Mouse (Mus musculus) heart, adult 9 months (tissue): ENCODE results near the gene Gmcl1.

ENCODE experiments used
- DNase-seq, 2 experiments: peaks; one replicate each; pipeline ENCODE4 v3.0.0; 2022; ENCODE audit warnings: low spot score in 2 of 2

Gmcl1 gene

DNA sequence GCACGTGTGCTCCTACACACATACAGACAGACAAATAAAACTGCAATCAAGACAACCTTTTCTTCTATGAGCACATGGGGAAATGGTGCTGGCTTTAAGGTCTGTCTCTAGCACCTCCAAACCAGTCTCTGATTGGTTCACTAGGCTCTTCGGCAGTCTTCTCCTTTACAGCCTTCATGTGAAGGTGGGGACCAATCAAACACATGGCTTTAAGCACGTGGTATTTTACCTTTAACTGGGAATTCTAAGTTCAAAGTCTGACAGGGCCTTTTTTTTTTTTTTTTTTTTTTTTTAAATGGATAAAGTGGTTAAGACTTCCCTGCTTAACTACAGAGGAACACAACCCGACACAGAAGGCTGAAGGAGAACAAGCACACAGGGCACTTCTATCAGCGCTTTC, 68.1 kb downstream of the Gmcl1 start:
- no peak for DNase-seq

DNA sequence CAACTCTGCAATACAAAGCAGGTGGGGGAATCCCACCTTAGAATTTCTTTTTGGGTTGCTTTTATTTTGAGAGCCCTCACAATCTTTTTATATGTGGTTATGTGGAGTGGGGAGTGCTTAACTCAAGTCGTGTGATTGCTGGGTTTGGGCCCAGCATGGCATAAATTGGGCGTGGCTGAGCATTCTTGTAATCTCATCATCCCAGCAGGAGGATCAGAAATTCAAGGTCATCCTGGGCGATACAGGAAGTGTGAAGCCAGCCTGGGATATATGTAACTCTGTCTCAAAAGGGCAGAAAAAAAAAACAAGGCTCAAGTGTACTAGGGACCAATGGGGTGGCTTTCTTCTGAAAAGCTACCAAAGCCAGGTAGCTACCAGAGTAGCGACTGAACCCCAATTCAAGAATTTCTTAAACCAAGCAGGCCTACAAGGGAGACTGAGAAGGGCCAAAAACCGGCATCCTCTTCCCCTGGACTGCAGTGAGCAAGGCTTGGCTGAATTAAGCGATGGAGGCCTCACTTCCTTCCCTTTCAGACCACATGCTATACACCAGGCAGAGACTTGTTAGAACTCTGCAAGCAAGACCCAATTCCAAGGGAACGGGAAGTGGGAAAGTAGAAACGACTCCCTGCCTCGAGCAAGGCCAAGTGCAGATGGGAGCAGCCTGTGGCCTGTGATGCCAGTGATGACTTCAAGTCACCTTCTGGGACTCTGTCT, 72.9 kb downstream of the Gmcl1 start:
- DNase-seq = no peak

DNA sequence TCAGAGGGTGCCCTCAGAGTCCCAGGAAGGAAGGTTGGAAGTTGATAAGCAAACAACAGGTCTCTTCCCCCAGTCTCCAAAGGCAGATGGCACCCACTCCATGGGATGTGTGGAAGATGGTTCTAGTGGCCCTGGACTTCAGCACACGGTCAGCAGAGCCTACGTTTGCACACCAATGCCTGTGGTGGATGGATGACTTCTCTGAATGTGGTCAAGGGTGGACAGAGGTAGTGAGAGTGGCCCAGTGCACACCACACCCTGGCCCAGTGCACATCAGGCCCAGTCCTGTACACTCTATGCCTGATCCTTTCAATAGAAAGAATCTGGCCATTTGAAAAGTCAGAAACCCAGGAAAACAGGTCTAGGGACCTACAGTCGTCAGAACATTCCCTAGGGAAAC, 74.7 kb downstream of the Gmcl1 start:
- DNase-seq = no peak

DNA sequence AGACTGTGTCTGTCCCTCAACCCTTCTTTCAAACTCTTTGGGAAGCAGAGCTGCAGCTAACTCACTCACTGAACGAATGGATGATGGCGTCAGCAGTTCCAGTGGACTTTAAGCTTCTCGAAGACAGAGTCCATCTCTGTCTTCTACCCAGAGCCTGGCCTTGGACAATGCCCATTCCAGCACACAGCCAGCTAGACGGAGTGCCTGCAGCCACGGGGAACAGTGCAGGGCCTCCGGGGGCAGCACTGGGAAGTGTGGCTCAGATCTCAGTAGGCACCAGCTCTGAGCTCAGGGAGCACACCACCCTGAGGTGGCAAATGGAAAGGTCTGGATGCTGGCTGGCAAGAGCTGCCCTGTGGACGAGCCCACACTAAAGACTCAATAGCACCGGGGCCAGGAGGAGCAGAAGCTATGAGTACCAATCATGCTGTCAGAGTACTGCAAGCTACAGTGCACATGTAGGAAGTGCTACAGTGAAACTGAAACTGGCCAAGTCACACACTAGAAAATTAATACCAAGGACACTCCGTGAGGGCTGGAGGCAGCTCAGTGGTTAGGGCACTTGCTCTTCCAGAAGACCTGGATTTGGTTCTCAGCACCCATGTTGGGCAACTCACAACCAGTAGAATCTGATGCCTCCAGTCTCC, 78.8 kb downstream of the Gmcl1 start:
- DNase-seq = no peak

DNA sequence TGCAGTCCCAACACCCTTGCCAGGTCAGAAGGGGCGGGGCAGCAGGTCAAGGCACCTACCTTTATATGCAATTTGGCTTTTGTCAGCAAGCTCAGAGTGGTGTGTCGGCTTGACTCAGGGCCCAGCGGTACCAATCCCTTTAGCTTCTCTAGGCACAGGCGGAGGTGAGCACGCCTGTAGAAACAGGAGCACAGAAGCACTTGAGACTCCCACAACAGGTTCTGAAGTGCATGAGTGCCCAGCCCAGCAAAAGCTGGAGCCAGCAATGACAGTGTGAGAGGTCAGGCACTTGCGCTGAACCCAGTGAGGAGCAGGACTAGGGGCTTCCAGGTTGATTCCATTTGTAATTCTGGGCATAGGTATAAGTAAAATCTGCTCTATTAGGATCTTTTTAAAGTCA, 80.2 kb downstream of the Gmcl1 start:
- DNase-seq = no peak

DNA sequence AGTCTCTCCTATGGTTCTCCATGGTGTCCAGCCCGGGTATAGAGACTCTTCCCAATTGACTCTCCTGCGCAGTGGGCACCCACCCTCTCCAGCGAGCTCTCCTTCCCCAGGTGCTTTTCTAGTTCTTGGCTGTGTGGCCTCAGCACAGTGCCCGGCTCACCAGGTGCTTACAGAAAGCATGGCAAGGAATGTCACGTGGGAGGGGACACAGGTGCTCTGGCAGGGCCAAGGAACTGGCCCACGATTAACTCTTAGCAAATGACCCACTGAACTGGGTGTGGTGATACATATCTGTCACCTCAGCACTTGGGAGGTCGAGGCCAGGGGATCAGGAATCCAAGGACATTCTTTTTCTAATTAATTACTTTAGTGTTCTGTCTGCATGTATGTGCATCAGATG, 87.0 kb downstream of the Gmcl1 start:
- no peak for DNase-seq

DNA sequence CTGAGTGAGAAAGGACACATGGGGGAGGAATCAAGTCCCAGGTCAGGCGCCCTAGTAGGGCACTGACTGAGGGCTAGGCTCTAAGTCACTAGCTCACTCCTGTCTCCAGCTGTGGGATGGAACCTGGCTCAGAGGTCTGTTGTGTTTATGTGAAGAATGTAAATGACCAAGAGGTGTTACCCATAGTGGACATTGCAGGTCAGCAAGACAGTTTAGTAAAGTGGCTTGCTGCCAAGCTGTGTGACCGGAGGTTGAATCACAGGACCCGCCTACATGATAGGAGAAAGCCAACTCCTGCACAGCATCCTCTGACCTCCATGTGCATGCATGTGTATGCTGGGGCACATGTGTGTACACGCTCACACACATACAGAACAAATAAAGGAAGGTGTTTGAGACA, 87.6 kb downstream of the Gmcl1 start:
- no peak for DNase-seq

DNA sequence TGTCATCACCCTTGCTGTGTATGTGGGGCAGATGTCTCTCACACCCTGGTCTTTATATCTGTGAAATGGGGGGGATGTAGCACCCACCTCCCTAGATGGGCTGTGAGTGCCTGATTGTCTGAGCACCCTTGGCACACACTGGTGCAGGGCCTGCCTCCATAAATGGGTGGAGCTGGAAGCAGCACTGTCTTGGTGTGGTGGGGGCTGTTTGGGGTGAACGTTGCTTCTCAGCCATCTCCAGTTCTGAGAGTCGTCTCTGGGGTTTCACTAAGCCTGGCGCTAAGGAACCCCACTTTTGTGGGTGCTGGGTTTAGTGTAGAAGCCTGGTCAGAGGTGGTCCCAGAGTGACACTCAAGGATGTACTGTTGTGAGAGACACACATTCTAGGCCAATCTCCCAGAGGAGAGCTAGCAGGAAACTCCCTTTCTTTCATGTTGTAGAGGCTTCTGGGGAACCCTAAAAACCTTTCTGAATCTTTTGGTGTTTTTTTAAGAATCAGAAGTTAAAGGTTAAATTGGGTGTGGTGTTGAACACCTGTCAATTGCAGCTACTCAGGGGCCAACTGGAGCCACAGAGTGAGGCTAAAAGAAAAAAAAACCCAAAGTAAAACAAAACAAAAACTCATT, 88.3 kb downstream of the Gmcl1 start:
- DNase-seq = no peak
